8 mouse cellular contexts compared by ENCODE assay signal in the genomic region with DNA sequence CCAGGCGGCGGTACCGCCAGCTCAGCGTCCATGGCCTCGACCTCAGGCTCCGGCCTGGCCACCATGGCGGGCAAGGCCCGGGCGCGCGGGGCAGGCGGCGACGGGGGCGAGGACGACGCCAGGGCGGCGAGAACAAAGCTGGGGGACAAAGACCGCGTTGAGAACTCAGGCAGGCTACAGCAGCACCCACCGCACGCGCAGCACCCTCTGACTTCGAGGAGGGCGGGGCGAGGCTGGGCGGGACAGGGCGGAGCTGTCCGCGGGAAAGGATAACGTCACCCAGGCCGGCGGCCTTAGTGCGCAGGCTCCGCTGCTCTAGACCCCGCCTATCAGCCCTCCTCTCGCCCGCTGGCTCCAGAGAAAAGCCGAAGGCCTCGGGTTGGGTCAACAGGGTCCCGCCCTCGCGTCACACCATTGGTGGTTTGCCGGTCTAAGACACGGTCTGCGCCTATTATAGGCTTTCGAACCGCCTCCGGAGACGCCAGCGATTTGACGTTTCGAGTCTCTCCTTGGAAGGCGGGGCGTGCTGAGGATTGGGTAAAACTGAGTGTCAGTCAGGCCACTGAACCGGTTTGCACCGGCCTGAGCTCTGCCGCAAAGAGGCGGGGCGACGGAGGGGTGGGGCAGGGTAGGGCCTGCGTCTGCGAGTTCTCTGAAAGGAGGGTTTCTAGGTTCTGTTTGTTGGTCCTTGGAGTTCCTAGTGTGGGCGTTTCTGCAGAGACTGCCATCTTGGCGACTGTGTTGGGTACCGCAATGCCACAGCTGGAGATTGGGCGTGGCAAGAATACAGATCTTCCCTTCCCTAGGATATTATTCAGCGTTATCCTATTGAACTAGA. TPM values are rescaled to one million over a fixed set of nuclear protein-coding genes. Genes with fewer than 3 reads are reported as not detected.
A peak's percentile ranks its signal among the peaks of the same experiment; 100 is the strongest.
DNase-seq lines count a peak whose midpoint lies in the region; ATAC-seq and TF ChIP-seq lines count a peak whose summit lies in the region.

A gene (minus strand): TSS at position 235 of the 838 bp plus-strand sequence.

- H3K27ac ChIP-seq in bone marrow, adult 2 months (ENCODE audit: control insufficient read depth, insufficient read depth, low read depth, low read length, poor library complexity), result peak within 1 kb of the TSS; percentile 95
- H3K27ac ChIP-seq in embryonic facial prominence, embryonic 15.5 days (replicated peaks), result peak within 1 kb of the TSS; percentile 98
- H3K27ac ChIP-seq in limb, embryonic 14.5 days (replicated peaks; ENCODE audit: low read depth, low read length), result peak within 1 kb of the TSS; percentile 96
- H3K27ac ChIP-seq in midbrain, postnatal 0 days (ENCODE audit: low read depth, low read length), result peak within 1 kb of the TSS; percentile 100

- peak; percentile 100 for DNase-seq in 416B (ENCODE audit: low read depth)
- peak; percentile 100 for DNase-seq in heart, adult 8-10 months (ENCODE audit: low spot score)
- DNase-seq in kidney, adult 9 months, result peak; percentile 100
- DNase-seq in limb, embryonic 14.5 days (ENCODE audit: low spot score), result peak; percentile 100
- peak; percentile 100 for DNase-seq in midbrain, postnatal 0 days (ENCODE audit: low spot score)
- DNase-seq in spleen, postnatal 14 days (ENCODE audit: low spot score in 2 of 2), result peak; percentile 95 to 96

- peak; percentile 82 for TF ChIP-seq POLR2A in bone marrow, adult 2 months (IDR thresholded peaks at IDR 0.05; ENCODE audit: borderline replicate concordance, control insufficient read depth, low read depth, low read length)
- TF ChIP-seq POLR2A in limb, embryonic 14.5 days (IDR thresholded peaks at IDR 0.05; ENCODE audit: borderline replicate concordance, extremely low read depth, insufficient read depth, insufficient read length), result peak; percentile 54; the same call in 1 of the 2 replicates

- peak; percentile 98 for ATAC-seq in embryonic facial prominence, embryonic 15.5 days (ENCODE audit: insufficient number of reproducible peaks, low FRiP score, low TSS enrichment, low read depth)
- peak; percentile 97 for ATAC-seq in limb, embryonic 14.5 days (ENCODE audit: low FRiP score, low read depth)
- peak; percentile 97 for ATAC-seq in midbrain, postnatal 0 days (ENCODE audit: low FRiP score)

- no peaks in the 10 kb centered on the region for H3K36me3 ChIP-seq in embryonic facial prominence, embryonic 15.5 days
- H3K36me3 ChIP-seq in limb, embryonic 14.5 days (ENCODE audit: control insufficient read depth, insufficient read depth, low read length), result no peaks in the 10 kb centered on the region
- no peaks in the 10 kb centered on the region for H3K36me3 ChIP-seq in midbrain, postnatal 0 days (ENCODE audit: insufficient read depth, low read length)

- no peaks in the 10 kb centered on the region for H3K9me3 ChIP-seq in embryonic facial prominence, embryonic 15.5 days (replicated peaks)
- H3K9me3 ChIP-seq in limb, embryonic 14.5 days (ENCODE audit: control insufficient read depth, low read length), result no peaks in the 10 kb centered on the region
- no peaks in the 10 kb centered on the region for H3K9me3 ChIP-seq in midbrain, postnatal 0 days (ENCODE audit: low read length)

- H3K27me3 ChIP-seq in embryonic facial prominence, embryonic 15.5 days, result no peaks in the 10 kb centered on the region
- H3K27me3 ChIP-seq in limb, embryonic 14.5 days (ENCODE audit: control insufficient read depth, insufficient read depth, low read length), result no peaks in the 10 kb centered on the region
- no peaks in the 10 kb centered on the region for H3K27me3 ChIP-seq in midbrain, postnatal 0 days (ENCODE audit: insufficient read depth, low read length)

- peak within 1 kb of the TSS; percentile 64 for H3K4me2 ChIP-seq in embryonic facial prominence, embryonic 15.5 days (replicated peaks)
- peak within 1 kb of the TSS; percentile 56 for H3K4me2 ChIP-seq in limb, embryonic 14.5 days (replicated peaks; ENCODE audit: low read depth, low read length, severe bottlenecking)
- peak within 1 kb of the TSS; percentile 63 for H3K4me2 ChIP-seq in midbrain, postnatal 0 days (ENCODE audit: low read depth, low read length, poor library complexity, severe bottlenecking)

- peak within 1 kb of the TSS; percentile 99 for H3K9ac ChIP-seq in embryonic facial prominence, embryonic 15.5 days
- H3K9ac ChIP-seq in limb, embryonic 14.5 days (ENCODE audit: low read depth, low read length, severe bottlenecking), result peak within 1 kb of the TSS; percentile 97
- peak within 1 kb of the TSS; percentile 100 for H3K9ac ChIP-seq in midbrain, postnatal 0 days (replicated peaks; ENCODE audit: low read length, poor library complexity, severe bottlenecking)

- H3K4me3 ChIP-seq in bone marrow, adult 2 months (replicated peaks; ENCODE audit: control insufficient read depth, low read depth, low read length), result peak within 1 kb of the TSS; percentile 90
- peak within 1 kb of the TSS; percentile 100 for H3K4me3 ChIP-seq in embryonic facial prominence, embryonic 15.5 days (replicated peaks)
- peak within 1 kb of the TSS; percentile 100 for H3K4me3 ChIP-seq in limb, embryonic 14.5 days (replicated peaks; ENCODE audit: low read length)
- H3K4me3 ChIP-seq in midbrain, postnatal 0 days (ENCODE audit: low read depth, low read length), result peak within 1 kb of the TSS; percentile 100

- 0 out of 2 replicates have a peak, but pooled peaks have one; percentile 7 for TF ChIP-seq CTCF in bone marrow, adult 2 months (IDR thresholded peaks at IDR 0.05; ENCODE audit: control insufficient read depth, insufficient read depth, low read length)
- peak; percentile 16 for TF ChIP-seq CTCF in midbrain, postnatal 0 days (IDR thresholded peaks at IDR 0.05)

- under 1% methylated on average over 69 of the region's 69 CpGs for WGBS in bone marrow, adult 2 months
- under 1% methylated on average over 69 of the region's 69 CpGs for WGBS in embryonic facial prominence, embryonic 15.5 days
- WGBS in limb, embryonic 14.5 days, result under 1% methylated on average over 63 of the region's 69 CpGs
- WGBS in midbrain, postnatal 0 days, result under 1% methylated on average over 58 of the region's 69 CpGs

- 0 out of 2 replicates have a peak, but pooled peaks cover 1% of the 10 kb centered on the region for H3K4me1 ChIP-seq in bone marrow, adult 2 months (ENCODE audit: control insufficient read depth, insufficient read depth, low read length)
- H3K4me1 ChIP-seq in embryonic facial prominence, embryonic 15.5 days, result peaks cover 32% of the 10 kb centered on the region
- peaks cover 19% of the 10 kb centered on the region for H3K4me1 ChIP-seq in limb, embryonic 14.5 days (ENCODE audit: control insufficient read depth, insufficient read depth, low read length)
- peaks cover 16% of the 10 kb centered on the region; the same call in 1 of the 2 replicates for H3K4me1 ChIP-seq in midbrain, postnatal 0 days (ENCODE audit: insufficient read depth, low read length)

RNA-seq across cellular contexts. Expression of the gene that starts here (rescaled TPM):
- 4.0 and 14.2 TPM in 2 replicates for polyA plus RNA-seq in bone marrow, adult 2 months (2011; ENCODE audit: insufficient read depth, insufficient read length, low replicate concordance, missing spikeins)
- 131 and 140 TPM in 2 replicates for polyA plus RNA-seq in embryonic facial prominence, embryonic 15.5 days (2015; fragmentation: Nextera tagmentation; extraction: Ambion mirVana)
- 10 to 100 TPM; 29.3 to 38.2 (median 30.3) TPM for total RNA-seq in heart, adult 8-10 months (2022)
- 123 and 146 TPM in 2 replicates for polyA plus RNA-seq in limb, embryonic 14.5 days (2012; rRNA removed)
- 174 and 201 TPM in 2 replicates for polyA plus RNA-seq in limb, embryonic 14.5 days (2014; fragmentation: Nextera tagmentation; extraction: Ambion mirVana)
- total RNA-seq in midbrain, postnatal 0 days (2014; rRNA removed), result 637 and 644 TPM in 2 replicates
- 340 and 355 TPM in 2 replicates for polyA plus RNA-seq in midbrain, postnatal 0 days (2015; fragmentation: Nextera tagmentation; extraction: Ambion mirVana)

Comparison
In these comparisons a context has a peak if more than half of its experiments do, and no peak if none do; other contexts are left out.
1. Peak in every context shown above with its lines: DNase-seq, ATAC-seq, H3K4me3 ChIP-seq and H3K27ac ChIP-seq.
2. RNA of the gene that starts here (total RNA-seq): 637 to 644 TPM in midbrain, postnatal 0 days; 29.3 to 38.2 TPM in heart, adult 8-10 months; every median in the first group is over 10 times any median in the second.